Mouse (Mus musculus): ENCODE data around the gene Hbb-bt. TPM values are rescaled to one million over a fixed set of nuclear protein-coding genes. Genes with fewer than 3 reads are reported as not detected.
"Not testable (repeated sequence)": the region's sequence is repeated elsewhere in the genome, so short reads cannot be mapped to it uniquely, and the experiment has no call there.

The Hbb-bt gene
- polyA plus RNA-seq, 1 experiment: not detected

DNA sequence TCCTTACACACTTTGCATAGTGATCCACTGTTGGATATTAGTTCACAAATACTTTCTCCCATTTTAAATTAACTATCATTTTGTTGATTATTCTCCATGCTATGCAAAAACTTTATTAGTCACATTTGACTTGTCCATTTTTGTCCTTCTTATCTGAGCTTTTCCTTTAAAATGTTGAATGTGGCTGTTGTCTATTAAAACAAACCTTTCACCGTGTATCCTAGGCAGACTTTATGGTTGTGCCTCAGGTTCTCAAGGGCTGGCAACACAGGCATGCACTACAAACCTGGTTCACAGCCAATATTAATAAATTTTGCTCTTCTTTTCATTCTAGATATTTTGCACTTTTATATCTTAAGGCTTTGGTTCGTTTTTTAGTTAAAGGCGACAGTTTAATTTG lies 3.0 kb downstream of the Hbb-bt start:
- TF ChIP-seq CTCF (IDR thresholded peaks at IDR 0.05; ENCODE audit: insufficient read depth, low read depth, low read length) (no peak), POLR2A (IDR thresholded peaks at IDR 0.05; ENCODE audit: insufficient read depth, low read depth, low read length) (no peak)
- WGBS: 74% methylated on average over 3 of the region's 3 CpGs
- no peaks in the 10 kb centered on the region for H3K4me1 ChIP-seq (ENCODE audit: control insufficient read depth, insufficient read depth, low read length)
- no peak overlapping the region for H3K4me3 ChIP-seq (ENCODE audit: insufficient read depth, low read depth, low read length)
- H3K27ac ChIP-seq (ENCODE audit: insufficient read depth, low read depth, low read length): no peak overlapping the region

DNA sequence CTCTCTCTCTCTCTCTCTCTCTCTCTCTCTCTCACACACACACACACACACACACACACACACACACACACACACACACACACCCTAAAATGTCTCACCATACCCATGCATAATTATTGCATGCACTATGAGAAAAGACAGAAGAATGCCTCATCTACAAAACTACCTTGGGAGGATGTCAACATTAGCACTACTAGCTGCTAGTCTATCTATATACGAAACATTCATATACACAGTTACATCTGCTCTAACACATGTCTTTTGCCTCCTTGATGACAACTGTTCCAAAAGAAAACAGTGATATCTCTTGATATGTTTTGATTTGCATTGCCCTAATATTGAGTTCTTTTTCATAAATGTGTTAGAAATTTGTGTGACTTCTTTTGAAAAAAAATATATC lies 3.5 kb downstream of the Hbb-bt start:
- 91% methylated on average over 1 of the region's 1 CpGs for WGBS
- no peak for TF ChIP-seq POLR2A (IDR thresholded peaks at IDR 0.05; ENCODE audit: insufficient read depth, low read depth, low read length)
- no peak overlapping the region for H3K27ac ChIP-seq (ENCODE audit: insufficient read depth, low read depth, low read length)
- no peaks in the 10 kb centered on the region for H3K4me1 ChIP-seq (ENCODE audit: control insufficient read depth, insufficient read depth, low read length)
- no peak overlapping the region for H3K4me3 ChIP-seq (ENCODE audit: insufficient read depth, low read depth, low read length)

DNA sequence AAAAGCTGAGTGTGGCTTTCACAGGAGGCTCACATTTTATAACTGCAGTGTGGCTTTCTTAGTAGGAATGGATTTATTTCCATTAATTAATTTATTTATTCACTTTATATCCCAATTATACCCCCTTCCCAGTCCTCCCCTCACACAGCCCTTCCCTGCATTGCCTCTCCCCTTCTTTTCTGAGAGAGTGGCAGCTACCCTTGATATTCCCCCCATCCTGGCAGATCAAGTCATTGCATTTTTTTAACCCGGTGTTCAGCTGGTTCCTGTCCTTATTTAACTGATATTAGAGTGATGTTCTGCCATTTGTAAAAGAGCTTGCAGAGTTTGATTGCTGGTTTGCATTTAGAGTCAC lies 4.0 kb downstream of the Hbb-bt start:
- Histone ChIP-seq H3K27ac (ENCODE audit: insufficient read depth, low read depth, low read length) (no peak overlapping the region), H3K4me3 (ENCODE audit: insufficient read depth, low read depth, low read length) (no peak overlapping the region), H3K4me1 (ENCODE audit: control insufficient read depth, insufficient read depth, low read length) (no peaks in the 10 kb centered on the region)
- no peak for TF ChIP-seq CTCF (IDR thresholded peaks at IDR 0.05; ENCODE audit: insufficient read depth, low read depth, low read length)
- TF ChIP-seq POLR2A (IDR thresholded peaks at IDR 0.05; ENCODE audit: insufficient read depth, low read depth, low read length): no peak
- WGBS: 68% methylated on average over 1 of the region's 1 CpGs

DNA sequence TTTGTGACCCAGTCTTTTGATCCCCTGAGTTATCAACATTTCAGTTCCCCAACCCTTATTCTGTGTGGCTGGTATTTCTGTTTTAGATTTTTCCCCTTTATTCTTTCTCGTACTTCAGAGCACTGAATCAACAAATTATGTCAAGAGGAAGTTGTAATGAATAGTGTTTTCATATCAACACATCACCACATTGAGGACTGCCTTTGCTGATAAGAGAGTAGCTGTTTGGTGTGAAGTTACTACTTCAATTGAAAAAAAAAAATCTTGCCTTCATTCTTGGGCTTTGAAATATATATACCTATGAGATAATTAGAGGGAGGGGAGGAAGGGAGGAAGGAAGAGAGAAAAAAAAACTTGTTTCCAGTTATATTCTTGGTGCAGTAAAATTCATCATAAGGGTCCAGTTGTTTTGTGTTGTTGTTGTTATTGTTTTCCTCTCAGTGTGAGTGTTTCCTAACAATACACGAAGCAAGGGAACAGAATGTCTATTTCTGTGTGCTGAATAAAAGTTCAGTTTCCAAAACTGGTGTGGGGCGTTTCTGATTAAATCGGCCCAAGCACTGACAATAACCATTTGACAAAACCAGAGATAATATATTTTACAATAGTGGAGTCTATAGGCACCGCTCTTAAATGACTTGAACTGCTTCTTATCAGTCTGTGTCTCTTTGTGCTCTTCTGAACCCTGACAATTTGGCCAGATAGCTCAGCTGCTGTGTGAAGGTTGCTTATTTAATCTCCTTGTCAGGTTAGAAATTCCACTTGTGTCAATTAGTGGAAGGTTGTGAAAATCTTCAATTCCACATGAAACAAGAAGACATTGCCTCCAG lies 4.6 kb downstream of the Hbb-bt start:
- Histone ChIP-seq H3K27ac (ENCODE audit: insufficient read depth, low read depth, low read length) (no peak overlapping the region), H3K4me3 (ENCODE audit: insufficient read depth, low read depth, low read length) (no peak overlapping the region), H3K4me1 (ENCODE audit: control insufficient read depth, insufficient read depth, low read length) (no peaks in the 10 kb centered on the region)
- TF ChIP-seq CTCF (IDR thresholded peaks at IDR 0.05; ENCODE audit: insufficient read depth, low read depth, low read length) (no peak), POLR2A (IDR thresholded peaks at IDR 0.05; ENCODE audit: insufficient read depth, low read depth, low read length) (no peak)
- 65% methylated on average over 5 of the region's 5 CpGs for WGBS

DNA sequence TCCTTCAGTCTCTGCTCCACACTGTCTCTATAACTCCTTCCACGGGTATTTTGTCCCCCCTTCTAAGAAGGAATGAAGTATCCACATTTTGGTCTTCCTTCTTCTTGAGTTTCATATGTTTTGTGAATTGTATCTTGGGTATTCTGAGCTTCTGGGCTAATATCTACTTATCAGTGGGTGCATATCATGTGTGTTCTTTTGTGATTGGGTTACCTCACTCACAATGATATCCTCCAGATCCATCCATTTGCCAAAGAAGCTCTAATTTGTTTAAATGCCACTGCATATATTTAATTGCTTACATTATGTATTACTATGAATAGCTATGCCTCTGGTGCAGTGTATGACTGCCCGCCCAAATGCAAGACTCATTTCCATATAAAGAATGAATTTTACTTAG lies 5.7 kb downstream of the Hbb-bt start:
- not testable (repeated sequence) for H3K27ac ChIP-seq (ENCODE audit: insufficient read depth, low read depth, low read length); H3K4me3 ChIP-seq (ENCODE audit: insufficient read depth, low read depth, low read length); H3K4me1 ChIP-seq (ENCODE audit: control insufficient read depth, insufficient read depth, low read length)
- WGBS: 69% methylated on average over 2 of the region's 2 CpGs

DNA sequence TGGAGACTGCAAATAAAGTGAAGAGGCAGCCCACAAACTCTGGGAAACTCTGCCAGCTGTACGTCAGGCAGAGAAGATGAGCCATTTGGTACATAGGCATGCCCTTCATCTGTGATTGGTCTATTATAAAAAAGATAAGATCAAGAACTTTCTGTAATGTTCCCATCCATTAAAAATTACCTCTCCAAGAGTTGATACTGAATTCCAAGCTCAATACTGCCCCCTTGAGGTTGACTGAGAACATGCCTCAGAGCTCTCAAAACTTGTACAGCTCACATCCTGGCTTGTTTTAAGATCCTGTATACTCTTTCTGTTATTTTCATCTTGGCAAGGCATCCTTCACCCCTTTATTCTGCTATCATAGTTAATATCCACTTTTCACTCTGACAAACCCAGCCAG lies 6.9 kb downstream of the Hbb-bt start:
- H3K27ac ChIP-seq (ENCODE audit: insufficient read depth, low read depth, low read length): no peak overlapping the region
- no peaks in the 10 kb centered on the region for H3K4me1 ChIP-seq (ENCODE audit: control insufficient read depth, insufficient read depth, low read length)
- no peak overlapping the region for H3K4me3 ChIP-seq (ENCODE audit: insufficient read depth, low read depth, low read length)
- TF ChIP-seq POLR2A (IDR thresholded peaks at IDR 0.05; ENCODE audit: insufficient read depth, low read depth, low read length) (no peak), CTCF (IDR thresholded peaks at IDR 0.05; ENCODE audit: insufficient read depth, low read depth, low read length) (no peak)
- 76% methylated on average over 1 of the region's 1 CpGs for WGBS

DNA sequence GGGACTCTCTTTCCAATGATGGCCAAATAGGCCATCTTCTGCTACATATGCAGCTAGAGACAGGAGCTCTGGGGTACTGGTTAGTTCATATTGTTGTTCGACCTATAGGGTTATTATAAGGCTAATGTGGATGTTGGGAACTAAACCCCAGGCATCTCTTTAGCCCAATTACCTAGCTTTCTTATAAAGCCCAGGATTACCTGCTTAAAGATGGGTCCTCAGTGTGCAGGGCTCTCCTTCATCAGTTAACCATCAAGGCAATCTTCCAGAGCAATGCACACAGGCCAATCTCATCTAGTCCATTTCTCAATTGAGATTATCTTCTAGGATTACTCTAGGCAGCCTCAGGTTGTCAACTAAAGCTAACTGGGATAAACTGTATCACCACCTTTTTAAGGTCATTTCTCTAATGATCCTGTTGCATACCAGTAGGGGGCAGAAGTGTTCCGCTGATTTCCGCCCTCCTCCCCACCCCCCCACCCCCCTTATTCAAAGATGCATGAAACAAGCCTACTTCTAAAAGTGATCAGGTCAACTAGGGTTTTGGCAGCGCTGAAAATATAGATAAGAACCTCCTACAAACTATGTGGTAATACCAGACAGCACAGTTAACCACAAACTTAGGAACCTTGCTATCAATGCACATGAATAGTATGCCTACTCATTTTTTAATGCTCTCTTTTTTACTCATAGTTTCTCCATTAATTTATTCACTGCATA lies 21.0 kb downstream of the Hbb-bt start:
- 22% methylated on average over 4 of the region's 4 CpGs for WGBS

DNA sequence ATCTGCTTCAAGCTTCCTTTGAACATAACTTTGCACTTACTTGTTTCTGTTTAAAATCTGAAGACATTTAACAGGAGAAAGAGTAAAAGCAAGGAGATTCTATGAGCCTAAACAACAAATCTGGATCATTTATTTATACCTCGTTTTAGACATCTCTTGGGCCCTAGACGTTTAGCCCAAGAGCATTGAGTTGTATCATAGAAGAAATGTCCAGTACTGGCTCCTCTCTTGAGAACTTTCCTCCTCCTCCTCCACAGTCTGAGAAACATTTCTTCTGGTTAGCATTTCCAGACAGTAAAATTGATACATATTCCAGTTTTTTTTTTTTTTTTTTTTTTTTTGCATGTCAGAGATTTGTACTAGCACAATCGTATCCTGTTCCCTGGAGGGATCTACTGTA lies 22.1 kb downstream of the Hbb-bt start, which contains the start of gene Olfr67:
Gene Olfr67, minus strand, starts transcription at position 101 of the 400 bp plus-strand sequence.
- no peak within 1 kb of the TSS for H3K4me3 ChIP-seq (ENCODE audit: insufficient read depth, low read depth, low read length)
- WGBS: 77% methylated on average over 3 of the region's 3 CpGs
- TF ChIP-seq POLR2A (IDR thresholded peaks at IDR 0.05; ENCODE audit: insufficient read depth, low read depth, low read length): no peak
- TF ChIP-seq CTCF (IDR thresholded peaks at IDR 0.05; ENCODE audit: insufficient read depth, low read depth, low read length): no peak
- H3K27ac ChIP-seq (ENCODE audit: insufficient read depth, low read depth, low read length): no peak within 1 kb of the TSS
- H3K4me1 ChIP-seq (ENCODE audit: control insufficient read depth, insufficient read depth, low read length): no peaks in the 10 kb centered on the region

More for the DNA sequence above, 21.0 kb downstream of the Hbb-bt start:
- TF ChIP-seq CTCF (IDR thresholded peaks at IDR 0.05; ENCODE audit: insufficient read depth, low read depth, low read length): no peak
- TF ChIP-seq POLR2A (IDR thresholded peaks at IDR 0.05; ENCODE audit: insufficient read depth, low read depth, low read length): no peak
- no peak overlapping the region for H3K27ac ChIP-seq (ENCODE audit: insufficient read depth, low read depth, low read length)
- no peak overlapping the region for H3K4me3 ChIP-seq (ENCODE audit: insufficient read depth, low read depth, low read length)
- H3K4me1 ChIP-seq (ENCODE audit: control insufficient read depth, insufficient read depth, low read length): no peaks in the 10 kb centered on the region

DNA sequence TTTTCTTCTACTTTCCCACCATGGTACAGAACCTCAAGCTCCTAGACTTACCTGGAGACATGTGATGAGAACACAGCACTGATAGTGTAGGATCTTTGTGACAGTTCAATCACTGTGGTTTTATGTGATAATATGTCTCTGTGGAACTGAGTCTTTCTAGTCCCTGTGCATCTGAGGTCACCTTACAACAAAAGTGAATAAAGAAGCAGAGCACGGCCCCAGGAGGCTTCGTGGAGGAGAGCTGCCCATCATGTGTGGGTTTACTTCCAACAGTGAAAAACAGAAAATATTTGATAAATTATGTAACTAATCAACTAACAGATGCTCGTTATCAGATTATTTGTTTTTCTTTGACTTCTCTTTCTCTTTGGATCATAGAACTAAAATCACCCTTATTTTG lies 34.2 kb downstream of the Hbb-bt start, which contains the start of gene Olfr68:
Gene Olfr68, minus strand, starts transcription at position 101 of the 400 bp plus-strand sequence.
- TF ChIP-seq POLR2A (IDR thresholded peaks at IDR 0.05; ENCODE audit: insufficient read depth, low read depth, low read length) (no peak), CTCF (IDR thresholded peaks at IDR 0.05; ENCODE audit: insufficient read depth, low read depth, low read length) (no peak)
- Histone ChIP-seq H3K4me1 (ENCODE audit: control insufficient read depth, insufficient read depth, low read length) (no peaks in the 10 kb centered on the region), H3K27ac (ENCODE audit: insufficient read depth, low read depth, low read length) (no peak within 1 kb of the TSS), H3K4me3 (ENCODE audit: insufficient read depth, low read depth, low read length) (no peak within 1 kb of the TSS)
- 82% methylated on average over 3 of the region's 3 CpGs for WGBS

DNA sequence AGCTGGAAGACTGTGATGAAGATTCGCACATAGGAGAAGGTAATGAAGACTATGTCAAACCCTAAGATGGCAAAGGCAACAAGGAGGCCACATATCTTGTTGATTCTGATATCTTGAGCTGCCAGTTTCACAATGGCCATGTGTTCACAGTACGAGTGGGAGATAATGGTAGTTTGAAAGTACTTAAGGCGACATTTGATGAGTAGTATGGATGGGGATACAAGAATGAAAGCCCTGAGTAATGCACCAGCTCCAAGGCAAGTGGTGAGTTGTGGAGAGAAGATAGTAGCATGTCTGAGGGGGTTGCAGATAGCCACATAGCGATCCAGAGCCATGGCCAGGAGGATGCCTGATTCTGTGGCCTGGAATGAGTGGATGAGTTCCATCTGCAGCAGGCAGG lies 36.1 kb downstream of the Hbb-bt start:
- not testable (repeated sequence) for H3K4me3 ChIP-seq (ENCODE audit: insufficient read depth, low read depth, low read length); H3K4me1 ChIP-seq (ENCODE audit: control insufficient read depth, insufficient read depth, low read length); H3K27ac ChIP-seq (ENCODE audit: insufficient read depth, low read depth, low read length)
- WGBS: 88% methylated on average over 4 of the region's 4 CpGs

Data from olfactory bulb, adult 2 months (tissue).